Mouse (Mus musculus) CH12.LX (cell line): ENCODE results near the gene Ecsit. TPM values are rescaled to one million over a fixed set of nuclear protein-coding genes. Genes with fewer than 3 reads are reported as not detected.

Experiments
- DNase-seq: peaks from one replicate; pipeline ENCODE4 v3.0.0-alpha.2; 2013; ENCODE audit errors: extremely low read depth
- H3K27ac ChIP-seq: 2 replicates; pipeline ENCODE4 v1.5.1; 2012; ENCODE audit warnings: low read depth, mild to moderate bottlenecking, control low read depth, moderate library complexity; ENCODE audit not compliant: insufficient read depth
- H3K27me3 ChIP-seq: replicated peaks from 2 replicates; pipeline ENCODE3; 2012; ENCODE audit warnings: inconsistent platforms
- H3K36me3 ChIP-seq, 2 experiments: replicated peaks in 1 of 2; 2 replicates each; pipeline versions ENCODE3 to v1.6.1; 2012; ENCODE audit warnings: inconsistent platforms in 1 of 2, low read length in 1 of 2, mild to moderate bottlenecking in 1 of 2, mixed read lengths in 1 of 2, moderate library complexity in 1 of 2; ENCODE audit not compliant: control insufficient read depth in 1 of 2, insufficient read depth in 1 of 2
- H3K4me1 ChIP-seq, 2 experiments: 2 replicates each; pipeline ENCODE4 v1.6.1; 2012; ENCODE audit warnings: inconsistent platforms in 1 of 2, moderate library complexity in 1 of 2; ENCODE audit not compliant: insufficient read depth in 2 of 2, control insufficient read depth in 1 of 2
- H3K4me2 ChIP-seq: 2 replicates; pipeline ENCODE4 v1.6.1; 2012; ENCODE audit warnings: low read depth, mild to moderate bottlenecking, control low read depth; ENCODE audit not compliant: poor library complexity, insufficient read depth, severe bottlenecking
- H3K4me3 ChIP-seq, 3 experiments: fragments of 150-350 bp in 1 of 3; sonication (generic) in 1 of 3; replicated peaks in 1 of 3; 2 replicates each; pipeline versions ENCODE3 to v1.5.1; 2011 to 2012; ENCODE audit warnings: low read depth in 2 of 3, low read length in 2 of 3, mild to moderate bottlenecking in 2 of 3, moderate library complexity in 2 of 3, control low read depth in 1 of 3, improper control_type of control experiment in 1 of 3, inconsistent platforms in 1 of 3, mixed read lengths in 1 of 3; ENCODE audit not compliant: poor library complexity in 1 of 3
- H3K79me2 ChIP-seq: replicated peaks from 2 replicates; pipeline ENCODE4 v1.6.1; 2012; ENCODE audit warnings: mild to moderate bottlenecking, moderate library complexity; ENCODE audit not compliant: control insufficient read depth, poor library complexity, insufficient read depth, severe bottlenecking; ENCODE audit errors: extremely low read depth
- H3K9ac ChIP-seq: 2 replicates; pipeline ENCODE4 v1.6.1; 2012; ENCODE audit warnings: low read depth, mild to moderate bottlenecking, control low read depth, moderate library complexity; ENCODE audit not compliant: insufficient read depth
- H3K9me3 ChIP-seq: replicated peaks from 2 replicates; pipeline ENCODE3; 2012; ENCODE audit warnings: low read length, inconsistent platforms, mixed read lengths
- CHD1 ChIP-seq: IDR thresholded peaks from 2 replicates; pipeline ENCODE4 v1.6.1; 2012; ENCODE audit warnings: low read depth, low read length, improper control_type of control experiment, inconsistent platforms
- CTCF ChIP-seq, 2 experiments: IDR thresholded peaks in 1 of 2; conservative IDR thresholded peaks in 1 of 2; 2 replicates each; pipeline ENCODE4 v1.5.1; 2011 to 2012; ENCODE audit warnings: low read depth in 2 of 2, low read length in 2 of 2, improper control_type of control experiment in 1 of 2, inconsistent platforms in 1 of 2, mild to moderate bottlenecking in 1 of 2, moderate library complexity in 1 of 2
- EP300 ChIP-seq: IDR thresholded peaks from 2 replicates; pipeline ENCODE4 v1.6.1; 2011; ENCODE audit warnings: low read length, improper control_type of control experiment
- ETS1 ChIP-seq: conservative IDR thresholded peaks from 2 replicates; pipeline ENCODE4 v1.6.1; 2012; ENCODE audit warnings: low read depth, mild to moderate bottlenecking, inconsistent platforms, low read length, improper control_type of control experiment, moderate library complexity
- GABPA ChIP-seq: IDR thresholded peaks from 2 replicates; pipeline ENCODE4 v1.6.1; 2012; ENCODE audit warnings: low read depth, low read length, improper control_type of control experiment, inconsistent platforms; ENCODE audit not compliant: insufficient replicate concordance
- HCFC1 ChIP-seq: IDR thresholded peaks from 2 replicates; pipeline ENCODE4 v1.6.1; 2012; ENCODE audit warnings: low read depth, mild to moderate bottlenecking, inconsistent platforms, low read length, improper control_type of control experiment
- IRF4 ChIP-seq: IDR thresholded peaks from 2 replicates; pipeline ENCODE4 v1.6.1; 2014; ENCODE audit warnings: low read depth, mild to moderate bottlenecking, inconsistent platforms, low read length, improper control_type of control experiment
- JUN ChIP-seq: IDR thresholded peaks from 2 replicates; pipeline ENCODE4 v1.6.1; 2011; ENCODE audit warnings: low read depth, mild to moderate bottlenecking, low read length, improper control_type of control experiment, moderate library complexity; ENCODE audit not compliant: insufficient read depth
- JUND ChIP-seq: conservative IDR thresholded peaks from 2 replicates; pipeline ENCODE4 v1.6.1; 2011; ENCODE audit warnings: low read depth, low read length, improper control_type of control experiment
- KAT2A ChIP-seq: IDR thresholded peaks from 2 replicates; pipeline ENCODE4 v1.6.1; 2012; ENCODE audit warnings: low read length, improper control_type of control experiment, inconsistent platforms; ENCODE audit not compliant: insufficient replicate concordance
- MAFK ChIP-seq: IDR thresholded peaks from 2 replicates; pipeline ENCODE4 v1.6.1; 2011; ENCODE audit warnings: low read length, improper control_type of control experiment; ENCODE audit not compliant: insufficient replicate concordance
- MAZ ChIP-seq: IDR thresholded peaks from 2 replicates; pipeline ENCODE4 v1.6.1; 2012; ENCODE audit warnings: low read depth, mild to moderate bottlenecking, inconsistent platforms, low read length, improper control_type of control experiment, moderate library complexity
- MXI1 ChIP-seq: IDR thresholded peaks from 2 replicates; pipeline ENCODE4 v1.6.1; 2011; ENCODE audit warnings: mild to moderate bottlenecking, low read depth, low read length, improper control_type of control experiment
- NELFE ChIP-seq: IDR thresholded peaks from 2 replicates; pipeline ENCODE4 v1.6.1; 2011; ENCODE audit warnings: low read depth, low read length, improper control_type of control experiment
- POLR2A ChIP-seq: IDR thresholded peaks from 2 replicates; pipeline ENCODE4 v1.6.1; 2011; ENCODE audit warnings: low read depth, mild to moderate bottlenecking, improper control_type of control experiment, low read length
- POLR2AphosphoS2 ChIP-seq: IDR thresholded peaks from 2 replicates; pipeline ENCODE4 v1.6.1; 2011; ENCODE audit warnings: low read depth, low read length, improper control_type of control experiment
- RAD21 ChIP-seq: IDR thresholded peaks from 2 replicates; pipeline ENCODE4 v1.6.1; 2011; ENCODE audit warnings: low read depth, mild to moderate bottlenecking, low read length, improper control_type of control experiment, moderate library complexity
- RCOR1 ChIP-seq: conservative IDR thresholded peaks from 2 replicates; pipeline ENCODE4 v1.6.1; 2012; ENCODE audit warnings: low read depth, mild to moderate bottlenecking, inconsistent platforms, low read length, improper control_type of control experiment
- SIN3A ChIP-seq: IDR thresholded peaks from 2 replicates; pipeline ENCODE4 v1.6.1; 2012; ENCODE audit warnings: low read length, improper control_type of control experiment, inconsistent platforms
- SMC3 ChIP-seq: IDR thresholded peaks from 2 replicates; pipeline ENCODE4 v1.6.1; 2011; ENCODE audit warnings: low read depth, low read length, improper control_type of control experiment
- TBP ChIP-seq: conservative IDR thresholded peaks from 2 replicates; pipeline ENCODE4 v1.6.1; 2011; ENCODE audit warnings: low read depth, low read length, improper control_type of control experiment
- TCF12 ChIP-seq: IDR thresholded peaks from 2 replicates; pipeline ENCODE4 v1.6.1; 2014; ENCODE audit warnings: low read depth, mild to moderate bottlenecking, inconsistent platforms, low read length, improper control_type of control experiment
- UBTF ChIP-seq: IDR thresholded peaks from 2 replicates; pipeline ENCODE4 v1.6.1; 2012; ENCODE audit warnings: low read depth, mild to moderate bottlenecking, inconsistent platforms, low read length, improper control_type of control experiment, moderate library complexity
- ZC3H11A ChIP-seq: IDR thresholded peaks from 2 replicates; pipeline ENCODE4 v1.6.1; 2012; ENCODE audit warnings: low read depth, mild to moderate bottlenecking, inconsistent platforms, low read length, improper control_type of control experiment
- ZMIZ1 ChIP-seq: IDR thresholded peaks from 2 replicates; pipeline ENCODE4 v1.6.1; 2012; ENCODE audit warnings: low read depth, mild to moderate bottlenecking, inconsistent platforms, low read length, improper control_type of control experiment
- dilution Hi-C: fragments of 300-500 bp; cut with MboI; formaldehyde crosslinking; loops from 2 replicates; pipeline ENCODE4 v1.14.3; 2020; ENCODE audit warnings: low sequenced_read_pairs; ENCODE audit not compliant: extremely low pct_unique_long_range_greater_than_20kb, extremely low pct_ligation_motif_present
- in situ Hi-C: fragments of 300-500 bp; cut with MboI; formaldehyde crosslinking; loops from 3 replicates; pipeline ENCODE4 v1.14.3; 2019; ENCODE audit warnings: low sequenced_read_pairs, low pct_ligation_motif_present, low pct_unique_long_range_greater_than_20kb, mixed read lengths
- polyA plus RNA-seq: library from polyadenylated mRNA; unstranded; fragments of >175 nt; gene quantifications from 2 replicates; pipeline ENCODE4 v1.2.1, GENCODE M21; 2012; ENCODE audit warnings: low read depth; ENCODE audit not compliant: insufficient read length
- total RNA-seq, 2 experiments: library from RNA; depleted of rRNA; stranded (reverse); fragments of 300-350 nt in 1 of 2; fragments of >200 nt in 1 of 2; gene quantifications; 2 replicates each; pipeline ENCODE4 v1.2.3; 2012 to 2014

Gene Ecsit
- total and polyA plus RNA-seq, 3 experiments = 38.7 to 57.1 (median 48.5) TPM

DNA sequence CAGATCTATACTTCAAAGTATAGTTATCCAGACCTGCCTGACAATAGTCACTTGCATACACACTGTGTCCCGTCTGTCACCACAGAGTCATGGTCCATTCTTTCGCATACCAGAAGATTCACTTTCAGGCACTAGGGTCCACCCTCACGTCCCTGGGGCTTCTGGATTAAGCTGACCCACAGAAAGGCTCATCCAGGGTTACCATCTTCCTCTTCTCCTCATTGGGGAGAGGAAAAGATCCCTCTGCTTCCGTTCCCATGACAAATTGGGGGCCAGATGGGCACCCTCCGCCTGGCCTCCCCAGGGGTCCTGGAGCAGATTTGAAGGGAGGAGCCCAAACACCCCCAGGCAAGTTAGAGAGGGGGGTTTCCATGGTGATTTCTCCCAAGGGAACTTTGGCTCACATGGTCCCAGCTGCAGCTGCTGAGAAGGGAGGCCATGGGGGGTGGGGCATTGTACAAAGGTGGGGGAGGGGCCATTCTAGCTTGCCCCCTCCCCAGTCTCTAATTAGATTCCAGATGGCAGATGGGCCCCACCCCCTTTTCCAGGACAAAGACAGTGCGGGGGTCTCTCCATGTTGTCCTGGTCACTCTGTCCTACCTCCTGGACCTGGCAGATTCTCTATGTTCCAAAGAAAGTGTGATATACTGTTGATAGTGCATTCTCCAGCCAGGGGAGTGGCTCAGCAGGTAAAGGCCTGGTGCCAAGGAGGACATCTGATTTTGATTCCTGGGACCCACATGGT, 49.8 kb downstream of the Ecsit start:
- Histone ChIP-seq H3K79me2 (no peaks in the 10 kb centered on the region), H3K4me1 (peaks cover 0 to 8% of the 10 kb centered on the region in 2 experiments; a peak in 1 of 4 replicates), H3K9ac (no peak overlapping the region), H3K36me3 (no peaks in the 10 kb centered on the region), H3K9me3 (peaks cover 2% of the 10 kb centered on the region), H3K4me3 (no peak overlapping the region), H3K27ac (no peak overlapping the region), H3K27me3 (peaks cover 1% of the 10 kb centered on the region), H3K4me2 (no peak overlapping the region)
- dilution Hi-C loops (no loop called here), in situ Hi-C loops (no loop called here)
- DNase-seq = no peak
- TF ChIP-seq EP300 (no peak), MXI1 (no peak), KAT2A (no peak), ETS1 (no peak), ZMIZ1 (no peak), JUND (no peak), MAZ (no peak), SMC3 (no peak), SIN3A (no peak), UBTF (no peak), CHD1 (no peak), CTCF (conservative IDR thresholded peaks at IDR 0.05 in 1 of 2, IDR thresholded peaks at IDR 0.05 in 1 of 2; ENCODE audit: low read depth in 2 of 2, low read length in 2 of 2) (no peak), GABPA (no peak), TCF12 (no peak), RAD21 (no peak), POLR2AphosphoS2 (no peak), HCFC1 (no peak), ZC3H11A (no peak)

DNA sequence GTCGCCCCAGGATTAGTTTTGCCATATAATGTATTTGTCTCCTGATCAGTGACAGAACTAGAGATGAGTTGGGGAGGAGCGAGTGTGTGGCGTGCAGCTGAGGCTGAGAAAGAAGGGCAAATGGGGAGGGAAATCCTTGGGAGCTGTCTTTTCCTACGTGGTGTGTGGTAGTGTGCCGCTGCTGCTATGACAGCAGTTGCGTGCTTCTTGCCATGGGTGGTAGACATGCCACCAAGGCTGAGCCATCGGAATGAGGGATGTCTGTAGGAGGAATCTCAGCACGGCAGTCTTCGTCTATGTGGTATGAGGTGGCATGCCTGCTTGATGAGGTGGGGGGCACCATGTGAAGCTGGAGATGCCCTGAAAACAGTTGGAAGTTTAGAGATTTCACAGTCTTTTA, 54.9 kb downstream of the Ecsit start:
- Histone ChIP-seq H3K9me3 (no peaks in the 10 kb centered on the region), H3K36me3 (no peaks in the 10 kb centered on the region), H3K27ac (no peak overlapping the region)
- dilution Hi-C loops = no loop called here
- in situ Hi-C loops = no loop called here
- no peak for DNase-seq
- TF ChIP-seq TBP (no peak), CTCF (conservative IDR thresholded peaks at IDR 0.05 in 1 of 2, IDR thresholded peaks at IDR 0.05 in 1 of 2; ENCODE audit: low read depth in 2 of 2, low read length in 2 of 2) (no peak), SIN3A (no peak), CHD1 (no peak), MAFK (no peak), MXI1 (no peak), GABPA (no peak), IRF4 (no peak), RCOR1 (no peak), SMC3 (no peak), JUN (no peak), POLR2A (no peak), NELFE (no peak)
- TF ChIP-seq, all 38 proteins: peak for 0
- Histone ChIP-seq H3K9ac (no peak overlapping the region), H3K4me1 (peaks cover 2 to 3% of the 10 kb centered on the region in 2 experiments; a peak in 1 of 4 replicates), H3K4me3 (no peak overlapping the region), H3K79me2 (no peaks in the 10 kb centered on the region), H3K4me2 (no peak overlapping the region), H3K27me3 (peaks cover 9% of the 10 kb centered on the region)
